Mouse (Mus musculus) thymus, adult 18-20 months (tissue): Measurements from ENCODE around the gene Zfp619.
"Not testable (repeated sequence)": the region's sequence is repeated elsewhere in the genome, so short reads cannot be mapped to it uniquely, and the experiment has no call there.

Experiments
- DNase-seq, 2 experiments: peaks; one replicate each; pipeline ENCODE4 v3.0.0; 2022; ENCODE audit warnings: mixed read lengths in 2 of 2

Zfp619 gene

GRCm38 (mm10) chr7:39517616-39518177, at the start of gene Zfp619:
TSS of gene Zfp619 (plus strand) at chr7:39517766.
- peak; percentile 83 to 86 for DNase-seq

DNA sequence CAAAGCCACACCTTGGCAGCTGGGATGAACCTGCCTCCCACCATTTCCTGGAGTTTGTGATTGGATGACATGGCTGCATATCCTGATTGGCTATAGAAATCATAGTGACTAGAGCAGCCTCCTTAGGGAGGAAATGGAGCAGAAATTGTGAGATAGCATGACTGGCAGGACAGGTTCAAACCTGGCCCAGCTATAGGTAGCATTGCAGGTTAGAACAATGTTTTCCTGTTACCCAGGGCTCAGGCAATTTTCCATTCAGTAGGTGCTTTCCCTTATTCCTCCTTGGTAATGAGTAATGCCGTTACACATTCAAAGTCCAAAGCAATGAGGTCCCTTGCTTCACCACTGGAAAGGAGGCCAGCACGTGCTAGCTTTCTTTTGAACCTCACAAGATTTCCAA, 38.6 kb upstream of the Zfp619 start:
- DNase-seq, result no peak

- no peak for DNase-seq
Observed at GRCm38 (mm10) chr7:39484384-39484783, 33.2 kb upstream of the Zfp619 start.

DNA sequence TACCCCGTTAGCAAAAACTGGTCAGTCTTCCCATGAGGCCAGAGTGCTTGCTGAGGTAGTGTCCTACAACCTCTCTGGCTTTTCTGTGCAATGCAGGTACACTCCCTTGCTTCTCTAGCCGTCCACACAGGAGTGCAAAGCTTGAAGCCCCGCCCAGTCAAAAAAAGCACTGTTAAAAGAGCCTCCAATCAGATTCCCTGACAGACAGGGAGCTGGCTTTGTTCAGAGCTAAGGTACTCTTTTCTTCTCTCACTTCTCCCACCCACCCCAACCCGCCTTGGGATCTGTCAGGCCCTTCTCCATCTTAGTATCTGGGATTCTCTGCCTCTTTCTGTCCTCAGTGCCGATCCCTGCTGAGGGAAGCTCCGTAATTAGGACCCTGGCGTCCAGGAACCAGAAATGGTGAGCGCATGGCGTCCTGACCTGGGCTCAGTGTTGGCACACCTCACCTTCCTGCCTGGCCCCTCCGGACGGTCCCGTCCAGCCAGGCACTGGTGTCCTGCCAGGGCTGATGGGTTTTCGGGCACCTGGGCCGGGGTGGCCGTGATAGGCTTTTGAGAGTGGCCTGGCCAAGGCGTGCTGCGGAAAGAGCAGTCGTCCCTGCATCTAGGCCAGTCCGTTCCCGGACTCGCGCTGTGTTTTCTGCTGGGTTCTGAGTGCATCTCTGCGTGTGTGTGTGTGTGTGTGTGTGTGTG, 30.3 kb upstream of the Zfp619 start:
- no peak for DNase-seq

DNA sequence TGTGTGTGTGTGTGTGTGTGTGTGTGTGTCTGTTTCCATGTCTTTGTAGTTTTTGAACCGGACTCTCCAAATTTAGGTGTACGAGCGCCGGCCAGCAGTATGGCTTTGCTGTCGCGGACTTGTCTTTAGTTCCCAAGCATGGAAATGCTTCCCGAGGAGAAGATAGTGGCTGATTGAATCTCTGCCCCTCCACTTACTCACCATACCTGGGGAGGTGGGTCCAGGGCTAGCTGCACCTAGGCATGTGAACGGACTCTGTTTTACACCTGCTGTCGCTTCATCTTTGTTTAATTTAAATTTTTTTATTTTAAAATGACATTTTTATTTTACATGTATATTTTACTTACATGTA, 29.7 kb upstream of the Zfp619 start:
- DNase-seq, result no peak

DNA sequence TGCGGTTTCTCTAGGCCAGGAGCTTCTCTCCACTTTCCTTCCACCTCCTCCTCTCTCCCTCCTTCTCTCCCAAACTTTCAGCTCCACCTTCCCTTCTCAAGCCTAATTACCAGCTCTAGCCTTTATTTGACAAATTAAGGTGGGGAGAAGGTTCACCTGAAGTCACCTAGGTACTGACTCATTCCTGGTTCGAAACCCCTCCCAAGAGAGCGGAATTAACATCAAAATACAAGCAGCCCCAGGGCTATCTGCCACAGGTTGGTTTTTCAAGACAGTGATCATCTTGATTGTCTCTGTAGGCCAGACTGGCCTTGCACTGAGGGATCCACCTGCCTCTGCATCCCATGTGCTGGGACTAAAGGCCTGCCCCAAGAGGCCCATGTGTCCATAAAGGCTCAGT, 22.9 kb upstream of the Zfp619 start:
- no peak for DNase-seq

DNA sequence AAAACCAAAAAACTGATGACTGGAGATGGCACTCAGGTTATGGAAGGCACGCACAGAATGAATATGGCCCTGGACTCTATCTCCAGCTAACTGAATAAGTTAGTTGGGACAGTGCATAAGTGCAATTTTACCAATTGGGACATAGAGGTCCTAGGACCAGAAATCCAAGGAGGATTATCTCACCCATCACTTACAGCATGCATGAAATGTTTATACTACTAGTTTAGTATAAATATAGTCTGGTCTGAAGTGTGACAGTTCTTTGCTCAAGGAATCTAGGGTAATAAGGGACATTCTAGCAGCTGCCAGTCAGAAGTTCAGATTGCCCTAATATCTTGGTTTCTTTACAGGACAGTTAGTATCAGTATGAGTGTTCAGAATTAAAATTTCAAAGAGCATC, 13.5 kb upstream of the Zfp619 start:
- DNase-seq, result no peak

GRCm38 (mm10) chr7:39518362-39518761, 796 bp downstream of the Zfp619 start:
- DNase-seq, result peak in 1 of 2 experiments; percentile 3

GRCm38 (mm10) chr7:39523703-39524424, 6.3 kb downstream of the Zfp619 start:
- DNase-seq, result no peak

DNA sequence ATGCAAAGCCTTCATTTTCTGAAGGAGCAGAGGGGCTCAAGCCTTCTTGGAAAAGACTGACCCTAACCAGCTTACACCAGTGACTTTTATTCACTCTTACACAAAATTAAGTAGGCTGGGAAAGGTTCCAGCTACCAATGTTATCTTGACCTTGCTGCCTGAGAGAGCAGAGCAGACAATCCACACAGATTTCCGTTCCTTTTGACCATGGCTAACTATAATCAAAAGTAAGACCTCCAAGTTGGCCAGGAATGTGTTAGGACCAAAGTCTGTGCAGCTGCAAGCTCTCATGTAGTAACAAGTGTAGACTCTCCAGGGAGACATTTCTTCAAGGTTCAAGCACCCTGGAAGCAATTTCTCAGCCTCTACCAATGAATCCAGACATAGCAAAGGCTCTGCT, 25.6 kb downstream of the Zfp619 start:
- DNase-seq, result no peak

DNA sequence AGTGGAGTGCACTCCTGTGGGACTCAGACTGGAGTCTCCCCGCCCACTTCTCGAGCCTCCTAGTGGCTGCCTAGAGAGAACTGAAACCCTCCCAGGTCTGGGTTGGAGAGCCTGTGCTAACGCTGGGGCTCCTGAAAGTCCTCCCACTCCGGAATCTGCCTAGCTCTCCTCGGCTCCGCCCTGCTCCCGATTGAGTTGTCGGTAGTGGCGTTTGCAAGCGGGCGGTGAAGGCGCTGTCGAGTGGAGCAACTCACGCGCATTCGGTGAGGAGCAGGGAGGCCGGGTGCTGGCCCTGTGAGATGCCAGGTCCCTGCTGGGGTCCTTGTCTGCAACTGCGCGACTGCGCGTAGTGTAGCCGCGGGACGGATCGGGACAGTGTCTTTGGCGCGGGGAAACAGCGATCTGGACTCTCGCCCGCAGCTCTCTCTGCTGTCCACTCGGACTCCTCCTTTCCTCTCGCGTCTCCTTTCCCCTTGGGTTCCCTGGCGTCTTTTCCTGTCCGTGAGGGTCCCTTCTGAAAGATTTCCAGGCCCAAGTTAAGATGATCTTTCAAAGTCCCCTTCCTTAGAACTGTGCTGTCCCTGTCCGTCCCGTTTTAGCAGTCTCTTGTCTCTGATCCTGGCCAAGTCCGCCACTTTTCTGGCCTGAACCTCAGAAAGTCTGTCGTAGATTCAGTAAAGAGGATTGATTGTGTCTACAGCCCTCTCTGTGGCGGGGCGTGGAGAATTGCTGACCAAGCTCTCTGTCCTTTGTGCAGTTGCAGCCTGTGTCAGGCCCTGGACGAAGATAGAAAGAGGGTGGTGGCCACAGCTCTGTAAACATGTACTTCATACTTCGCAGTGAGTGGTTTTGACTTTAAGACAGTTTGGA, 26.9 kb downstream of the Zfp619 start:
- peak; percentile 53 to 60 for DNase-seq

DNA sequence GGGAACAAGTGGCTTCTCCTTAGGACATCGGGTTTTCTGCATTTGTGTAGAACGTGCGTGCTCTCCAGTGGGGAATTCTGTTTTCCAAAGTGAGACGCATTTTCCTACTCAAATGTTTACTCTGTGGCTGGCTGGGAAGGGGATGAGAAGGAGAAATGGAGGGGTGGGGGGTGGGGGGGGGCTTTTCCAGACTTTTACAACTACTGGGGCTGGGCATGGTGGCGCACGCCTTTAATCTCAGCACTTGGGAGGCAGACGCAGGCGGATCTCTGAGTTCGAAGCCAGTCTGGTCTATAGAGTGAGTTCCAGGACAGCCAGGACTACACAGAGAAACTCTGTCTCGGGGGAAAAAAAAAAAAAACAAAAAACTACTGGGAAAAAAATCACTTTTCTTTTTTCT, 27.6 kb downstream of the Zfp619 start:
- no peak for DNase-seq

DNA sequence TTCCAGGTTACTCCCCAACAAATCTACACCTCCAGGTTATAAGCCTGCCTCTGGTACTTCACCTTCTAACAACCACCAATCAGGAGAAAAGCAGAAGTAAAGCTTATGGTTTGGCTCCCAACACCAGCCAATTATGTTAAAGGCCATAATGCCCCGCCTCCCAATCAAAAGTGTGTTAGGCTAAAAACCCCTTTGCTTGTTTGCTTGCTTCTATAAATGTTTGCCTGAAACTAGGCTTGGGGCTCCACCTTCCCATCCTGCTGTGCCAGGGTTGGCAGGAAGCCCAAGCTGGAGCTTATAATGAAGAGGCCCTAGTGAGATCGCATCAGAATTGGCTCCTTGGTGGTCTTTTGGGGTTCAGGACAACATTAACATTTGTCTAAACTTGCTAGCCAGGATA, 31.8 kb downstream of the Zfp619 start:
- no peak for DNase-seq

- DNase-seq, result peak; percentile 92 to 93
Observed at GRCm38 (mm10) chr7:39551976-39552891, 34.7 kb downstream of the Zfp619 start.

DNA sequence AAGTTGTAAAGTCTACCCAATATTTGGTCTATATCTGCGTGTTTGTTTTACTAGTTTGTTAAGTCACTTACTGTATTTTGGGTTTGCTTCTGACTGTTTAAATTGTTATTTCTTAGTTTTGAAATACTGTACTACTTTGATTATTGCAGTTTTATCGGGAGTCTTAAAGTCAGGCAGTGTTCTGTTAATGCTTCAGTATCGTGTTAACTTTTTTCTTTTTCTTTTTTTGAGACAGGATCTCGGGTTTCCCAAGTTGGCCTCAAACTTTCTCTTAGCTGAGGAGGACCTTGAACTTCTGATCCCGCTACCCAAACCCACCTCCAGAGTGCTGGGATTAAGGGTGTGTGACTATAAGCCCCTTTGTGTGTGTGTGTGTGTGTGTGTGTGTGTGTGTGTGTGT, 35.4 kb downstream of the Zfp619 start:
- no peak for DNase-seq

DNA sequence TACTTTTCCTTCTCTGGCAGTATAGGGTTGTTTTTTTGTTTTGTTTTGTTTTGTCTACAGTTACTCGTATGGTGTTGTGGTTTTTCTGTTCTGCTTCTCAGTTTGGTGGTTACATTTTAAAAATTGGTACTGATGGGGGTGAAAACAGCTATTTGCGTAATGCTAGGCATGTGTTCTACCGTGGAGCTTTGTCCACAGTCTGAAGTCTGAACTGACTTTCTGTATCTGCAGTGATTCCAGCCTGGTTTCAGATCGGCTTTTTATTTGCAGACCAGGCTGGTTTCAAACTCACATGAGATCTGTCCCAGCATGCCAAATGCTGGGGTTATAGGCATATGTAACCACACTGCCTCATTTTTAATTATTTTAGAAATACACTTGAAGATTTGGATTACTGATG, 36.3 kb downstream of the Zfp619 start:
- no peak for DNase-seq

GRCm38 (mm10) chr7:39580066-39580465, 62.5 kb downstream of the Zfp619 start:
- DNase-seq, result no peak

- no peak for DNase-seq
Observed at GRCm38 (mm10) chr7:39580601-39581000, 63.0 kb downstream of the Zfp619 start.

DNA sequence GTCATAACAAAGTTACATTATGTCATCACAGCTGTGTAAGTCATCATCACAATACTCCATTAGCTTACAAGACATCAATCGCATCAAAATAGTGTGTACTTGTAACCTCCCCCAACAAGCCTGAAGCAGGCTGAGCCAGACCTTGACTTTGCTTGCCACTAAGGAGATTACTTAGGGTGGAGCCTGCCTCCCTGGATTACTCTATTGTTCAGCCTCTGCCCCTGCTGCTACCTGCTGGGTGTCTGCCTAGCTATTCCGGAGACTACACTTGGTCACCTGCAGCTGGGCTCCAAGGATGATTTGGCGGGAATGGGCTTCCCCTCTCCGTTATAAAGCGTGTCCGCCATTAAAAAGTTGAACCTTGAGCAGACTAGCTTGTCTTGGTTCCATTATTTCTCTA, 69.3 kb downstream of the Zfp619 start:
- not testable (repeated sequence) for DNase-seq

GRCm38 (mm10) chr7:39588037-39588436, 70.5 kb downstream of the Zfp619 start:
- DNase-seq, result no peak

- not testable (repeated sequence) for DNase-seq
Observed at GRCm38 (mm10) chr7:39588471-39589041, 71.0 kb downstream of the Zfp619 start.

DNA sequence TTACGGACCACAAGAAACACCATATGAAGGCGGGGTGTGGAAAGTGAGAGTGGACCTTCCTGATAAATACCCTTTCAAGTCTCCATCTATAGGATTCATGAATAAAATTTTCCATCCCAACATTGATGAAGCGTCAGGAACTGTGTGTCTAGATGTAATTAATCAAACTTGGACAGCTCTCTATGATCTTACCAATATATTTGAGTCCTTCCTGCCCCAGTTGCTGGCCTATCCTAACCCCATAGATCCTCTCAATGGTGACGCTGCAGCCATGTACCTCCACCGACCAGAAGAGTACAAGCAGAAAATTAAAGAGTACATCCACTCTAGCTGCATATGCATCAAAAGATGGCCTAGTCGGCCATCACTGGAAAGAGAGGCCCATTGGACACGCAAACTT, 71.5 kb downstream of the Zfp619 start:
- not testable (repeated sequence) for DNase-seq
